Mouse (Mus musculus): Measurements from ENCODE around the gene Gm40193. TPM values are rescaled to one million over a fixed set of nuclear protein-coding genes. Genes with fewer than 3 reads are reported as not detected.
A peak's percentile ranks its signal among the peaks of the same experiment; 100 is the strongest.

Gm40193 gene
- polyA plus RNA-seq, 1 experiment from 2014 or later, result not detected

GRCm38 (mm10) chr11:70562995-70563469 is 30.3 kb upstream of the Gm40193 start:
- Histone ChIP-seq H3K4me2 (peak overlapping the region; percentile 96), H3K27me3 (ENCODE audit: insufficient read depth, low read length) (no peaks in the 10 kb centered on the region), H3K27ac (ENCODE audit: low read depth) (peak overlapping the region; percentile 88), H3K9me3 (ENCODE audit: low read depth, low read length) (no peaks in the 10 kb centered on the region), H3K36me3 (ENCODE audit: insufficient read depth) (no peaks in the 10 kb centered on the region; the same call in 1 of the 2 replicates), H3K4me3 (ENCODE audit: low read depth, low read length) (peak overlapping the region; percentile 88), H3K9ac (peak overlapping the region; percentile 80), H3K4me1 (ENCODE audit: insufficient read depth) (peaks cover 9% of the 10 kb centered on the region; the same call in 1 of the 2 replicates)
- ATAC-seq (ENCODE audit: insufficient read depth) (no peak; the same call in 1 of the 2 replicates), DNase-seq (no peak)
- TF ChIP-seq CTCF (IDR thresholded peaks at IDR 0.05; ENCODE audit: low read depth), result no peak
- under 1% methylated on average over 21 of the region's 31 CpGs for WGBS

- DNase-seq, result peak; percentile 95
- H3K9ac ChIP-seq, result peak within 1 kb of the TSS; percentile 80
- ATAC-seq (ENCODE audit: insufficient read depth), result peak; percentile 90
- H3K27ac ChIP-seq (ENCODE audit: low read depth), result peak within 1 kb of the TSS; percentile 88
- H3K4me2 ChIP-seq, result peak within 1 kb of the TSS; percentile 96
- H3K4me1 ChIP-seq (ENCODE audit: insufficient read depth), result peaks cover 9% of the 10 kb centered on the region; the same call in 1 of the 2 replicates
- H3K4me3 ChIP-seq (ENCODE audit: low read depth, low read length), result peak within 1 kb of the TSS; percentile 88
- TF ChIP-seq CTCF (IDR thresholded peaks at IDR 0.05; ENCODE audit: low read depth), result no peak
- 1% methylated on average over 39 of the region's 57 CpGs for WGBS
- H3K27me3 ChIP-seq (ENCODE audit: insufficient read depth, low read length), result no peaks in the 10 kb centered on the region
- H3K36me3 ChIP-seq (ENCODE audit: insufficient read depth), result no peaks in the 10 kb centered on the region
- no peaks in the 10 kb centered on the region for H3K9me3 ChIP-seq (ENCODE audit: low read depth, low read length)
Observed at GRCm38 (mm10) chr11:70562287-70562994, 29.7 kb upstream of the Gm40193 start, which contains the start of gene Mink1. Mink1 (plus strand) TSS chr11:70562881.

- Histone ChIP-seq H3K4me2 (peak overlapping the region; percentile 96), H3K36me3 (ENCODE audit: insufficient read depth) (no peaks in the 10 kb centered on the region), H3K9ac (peak overlapping the region; percentile 80), H3K4me1 (ENCODE audit: insufficient read depth) (peaks cover 9% of the 10 kb centered on the region; the same call in 1 of the 2 replicates), H3K27ac (ENCODE audit: low read depth) (peak overlapping the region; percentile 33; the same call in 1 of the 2 replicates), H3K9me3 (ENCODE audit: low read depth, low read length) (no peaks in the 10 kb centered on the region), H3K4me3 (ENCODE audit: low read depth, low read length) (peak overlapping the region; percentile 88), H3K27me3 (ENCODE audit: insufficient read depth, low read length) (no peaks in the 10 kb centered on the region)
- TF ChIP-seq CTCF (IDR thresholded peaks at IDR 0.05; ENCODE audit: low read depth), result no peak
- DNase-seq (no peak), ATAC-seq (ENCODE audit: insufficient read depth) (no peak)
- WGBS, result 0% methylated on average over 2 of the region's 2 CpGs
Observed at GRCm38 (mm10) chr11:70561937-70562286, 29.2 kb upstream of the Gm40193 start.

- 0 out of 2 replicates have a peak, but pooled peaks cover 3% of the 10 kb centered on the region for H3K4me1 ChIP-seq (ENCODE audit: insufficient read depth)
- no peak overlapping the region for H3K27ac ChIP-seq (ENCODE audit: low read depth)
- no peak for TF ChIP-seq CTCF (IDR thresholded peaks at IDR 0.05; ENCODE audit: low read depth)
- DNase-seq (no peak), ATAC-seq (ENCODE audit: insufficient read depth) (no peak)
- no peaks in the 10 kb centered on the region for H3K36me3 ChIP-seq (ENCODE audit: insufficient read depth)
- H3K27me3 ChIP-seq (ENCODE audit: insufficient read depth, low read length), result no peaks in the 10 kb centered on the region
- no peaks in the 10 kb centered on the region for H3K9me3 ChIP-seq (ENCODE audit: low read depth, low read length)
- no peak overlapping the region for H3K4me3 ChIP-seq (ENCODE audit: low read depth, low read length)
- no peak overlapping the region for H3K9ac ChIP-seq
- H3K4me2 ChIP-seq, result no peak overlapping the region
- WGBS, result 90% methylated on average over 9 of the region's 9 CpGs
Observed at GRCm38 (mm10) chr11:70557545-70557944, 24.8 kb upstream of the Gm40193 start.

- DNase-seq (no peak), ATAC-seq (ENCODE audit: insufficient read depth) (no peak)
- no peak overlapping the region for H3K4me2 ChIP-seq
- H3K9me3 ChIP-seq (ENCODE audit: low read depth, low read length), result no peaks in the 10 kb centered on the region
- no peak overlapping the region for H3K9ac ChIP-seq
- no peak for TF ChIP-seq CTCF (IDR thresholded peaks at IDR 0.05; ENCODE audit: low read depth)
- no peaks in the 10 kb centered on the region for H3K27me3 ChIP-seq (ENCODE audit: insufficient read depth, low read length)
- WGBS, result 11% methylated on average over 7 of the region's 7 CpGs
- no peak overlapping the region for H3K27ac ChIP-seq (ENCODE audit: low read depth)
- H3K4me3 ChIP-seq (ENCODE audit: low read depth, low read length), result no peak overlapping the region
- no peaks in the 10 kb centered on the region for H3K36me3 ChIP-seq (ENCODE audit: insufficient read depth)
- no peaks in the 10 kb centered on the region for H3K4me1 ChIP-seq (ENCODE audit: insufficient read depth)
Observed at GRCm38 (mm10) chr11:70553940-70554339, 21.2 kb upstream of the Gm40193 start.

GRCm38 (mm10) chr11:70551526-70551925 is 18.8 kb upstream of the Gm40193 start:
- 82% methylated on average over 8 of the region's 8 CpGs for WGBS

GRCm38 (mm10) chr11:70544496-70544895 is 11.8 kb upstream of the Gm40193 start:
- H3K4me2 ChIP-seq, result no peak overlapping the region

More at GRCm38 (mm10) chr11:70551526-70551925, 18.8 kb upstream of the Gm40193 start:
- Histone ChIP-seq H3K4me2 (no peak overlapping the region), H3K27me3 (ENCODE audit: insufficient read depth, low read length) (no peaks in the 10 kb centered on the region), H3K9ac (no peak overlapping the region), H3K9me3 (ENCODE audit: low read depth, low read length) (no peaks in the 10 kb centered on the region), H3K27ac (ENCODE audit: low read depth) (no peak overlapping the region), H3K36me3 (ENCODE audit: insufficient read depth) (no peaks in the 10 kb centered on the region), H3K4me3 (ENCODE audit: low read depth, low read length) (no peak overlapping the region), H3K4me1 (ENCODE audit: insufficient read depth) (no peaks in the 10 kb centered on the region)
- DNase-seq (no peak), ATAC-seq (ENCODE audit: insufficient read depth) (no peak)
- no peak for TF ChIP-seq CTCF (IDR thresholded peaks at IDR 0.05; ENCODE audit: low read depth)

More at GRCm38 (mm10) chr11:70544496-70544895, 11.8 kb upstream of the Gm40193 start:
- WGBS, result 54% methylated on average over 7 of the region's 7 CpGs
- H3K36me3 ChIP-seq (ENCODE audit: insufficient read depth), result no peaks in the 10 kb centered on the region
- no peak overlapping the region for H3K4me3 ChIP-seq (ENCODE audit: low read depth, low read length)
- no peaks in the 10 kb centered on the region for H3K4me1 ChIP-seq (ENCODE audit: insufficient read depth)
- DNase-seq (no peak), ATAC-seq (ENCODE audit: insufficient read depth) (no peak)
- H3K9me3 ChIP-seq (ENCODE audit: low read depth, low read length), result no peaks in the 10 kb centered on the region
- no peak for TF ChIP-seq CTCF (IDR thresholded peaks at IDR 0.05; ENCODE audit: low read depth)
- no peak overlapping the region for H3K27ac ChIP-seq (ENCODE audit: low read depth)
- H3K27me3 ChIP-seq (ENCODE audit: insufficient read depth, low read length), result peaks cover 8% of the 10 kb centered on the region; the same call in 1 of the 2 replicates
- H3K9ac ChIP-seq, result no peak overlapping the region
